In the genomic region with DNA sequence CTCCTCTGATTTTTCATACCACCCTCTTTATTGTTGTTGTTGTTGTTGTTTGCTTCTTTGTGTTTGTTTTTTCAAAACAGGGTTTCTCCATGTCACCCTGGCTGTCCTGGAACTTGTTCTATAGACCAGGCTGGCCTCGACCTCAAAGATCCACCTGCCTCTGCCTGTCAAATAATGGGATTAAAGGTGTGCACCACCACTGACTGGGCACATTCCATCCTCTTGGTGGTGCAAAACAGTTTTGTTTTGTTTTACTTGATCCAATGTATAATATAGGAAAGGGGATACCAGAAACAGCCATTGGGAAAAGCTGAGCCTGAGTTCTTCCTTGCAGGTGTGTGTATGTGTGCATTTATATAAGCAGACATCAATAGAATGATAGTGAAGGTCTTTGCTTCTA, we compare ENCODE assay signal across 26 mouse cellular contexts. TPM values are rescaled to one million over a fixed set of nuclear protein-coding genes. Genes with fewer than 3 reads are reported as not detected.
A peak's percentile ranks its signal among the peaks of the same experiment; 100 is the strongest.
DNase-seq lines count a peak whose midpoint lies in the region; ATAC-seq and TF ChIP-seq lines count a peak whose summit lies in the region.
"Had no signal": no experiment of that assay in that cellular context is flagged by ENCODE, and none has a peak within 500 bp of the region (broad histone marks: within the 10 kb centered on the region; RNA-seq: fewer than 3 reads in every experiment).

No protein-coding gene starts in this region.

- TF ChIP-seq POLR2A in myocyte (IDR thresholded peaks at IDR 0.05; ENCODE audit: insufficient read length, low read depth) = no peak

- ATAC-seq in hindbrain, embryonic 12.5 days (ENCODE audit: low FRiP score) = no peak
- no peak for ATAC-seq in hindbrain, embryonic 16.5 days
- ATAC-seq in kidney, postnatal 0 days (replicated peaks; ENCODE audit: low FRiP score, low read depth) = no peak
- no peak for ATAC-seq in erythroid progenitor cell, adult 5-6 weeks (replicated peaks; ENCODE audit: low FRiP score, poor library complexity, severe bottlenecking)
- ATAC-seq: inflammation-experienced regulatory T-cells, adult 6 months had no signal

- no peak for DNase-seq in kidney, postnatal 0 days (ENCODE audit: low spot score)
- DNase-seq in kidney, adult 9 months = no peak
- DNase-seq in ZHBTc4 (ENCODE audit: low read depth, low spot score) = peak; percentile 21
- no peak for DNase-seq in cerebellum, adult 11 months
- DNase-seq: adrenal gland, postnatal 36 days; cerebellum, adult 18-20 months; cerebellum, postnatal 25 days; embryo, embryonic 11 days; heart, adult 11 months; heart, postnatal 14 days; lung, postnatal 10 days; midbrain, embryonic 14.5 days; right cerebral cortex, adult 18-20 months; thymus, postnatal 25 days had no signal

- H3K9ac ChIP-seq in hindbrain, embryonic 12.5 days = no peak overlapping the region
- H3K9ac ChIP-seq in hindbrain, embryonic 16.5 days (ENCODE audit: low read depth, low read length) = no peak overlapping the region
- H3K9ac ChIP-seq in kidney, postnatal 0 days (ENCODE audit: low read depth, low read length) = no peak overlapping the region
- H3K9ac ChIP-seq: heart, embryonic 12.5 days had no signal

- peaks cover 21% of the 10 kb centered on the region; the same call in 1 of the 2 replicates for H3K4me1 ChIP-seq in hindbrain, embryonic 12.5 days
- H3K4me1 ChIP-seq in hindbrain, embryonic 16.5 days (ENCODE audit: control insufficient read depth, insufficient read depth, low read depth, low read length) = no peaks in the 10 kb centered on the region; the same call in none of the 2 replicates
- H3K4me1 ChIP-seq in kidney, postnatal 0 days (replicated peaks; ENCODE audit: insufficient read depth, low read length) = peaks cover 77% of the 10 kb centered on the region
- H3K4me1 ChIP-seq: megakaryocyte, embryonic 14.5 days had no signal

- H3K9me3 ChIP-seq in hindbrain, embryonic 12.5 days (replicated peaks) = no peaks in the 10 kb centered on the region
- H3K9me3 ChIP-seq in hindbrain, embryonic 16.5 days (ENCODE audit: control insufficient read depth, low read length) = no peaks in the 10 kb centered on the region
- no peaks in the 10 kb centered on the region for H3K9me3 ChIP-seq in kidney, postnatal 0 days (replicated peaks; ENCODE audit: low read length)
- H3K9me3 ChIP-seq: heart, embryonic 12.5 days had no signal

- 15% methylated on average over 1 of the region's 1 CpGs for WGBS in hindbrain, embryonic 12.5 days
- 18% methylated on average over 1 of the region's 1 CpGs for WGBS in hindbrain, embryonic 16.5 days
- 77% methylated on average over 1 of the region's 1 CpGs for WGBS in kidney, postnatal 0 days

- no peak overlapping the region for H3K4me3 ChIP-seq in hindbrain, embryonic 12.5 days
- H3K4me3 ChIP-seq in hindbrain, embryonic 16.5 days (ENCODE audit: low read length) = no peak overlapping the region
- H3K4me3 ChIP-seq in kidney, postnatal 0 days (replicated peaks; ENCODE audit: low read depth, low read length) = no peak overlapping the region
- H3K4me3 ChIP-seq in myocyte = no peak overlapping the region
- H3K4me3 ChIP-seq: heart, embryonic 12.5 days; layer of hippocampus, adult 2 months; left cerebral cortex, adult 2 months; megakaryocyte, embryonic 14.5 days had no signal

- peaks cover 99% of the 10 kb centered on the region for H3K27me3 ChIP-seq in hindbrain, embryonic 12.5 days
- peaks cover 44% of the 10 kb centered on the region for H3K27me3 ChIP-seq in hindbrain, embryonic 16.5 days (replicated peaks; ENCODE audit: control insufficient read depth, insufficient read depth, low read length)
- no peaks in the 10 kb centered on the region for H3K27me3 ChIP-seq in kidney, postnatal 0 days (ENCODE audit: insufficient read depth, low read length)
- no peaks in the 10 kb centered on the region for H3K27me3 ChIP-seq in myocyte (ENCODE audit: control insufficient read depth, insufficient read depth, insufficient read length)

- H3K4me2 ChIP-seq in hindbrain, embryonic 12.5 days (replicated peaks) = peak overlapping the region; percentile 66; the same call in 1 of the 2 replicates
- no peak overlapping the region for H3K4me2 ChIP-seq in hindbrain, embryonic 16.5 days (ENCODE audit: low read length)
- H3K4me2 ChIP-seq in kidney, postnatal 0 days (ENCODE audit: low read length) = no peak overlapping the region
- no peak overlapping the region for H3K4me2 ChIP-seq in myocyte (ENCODE audit: low read depth)
- H3K4me2 ChIP-seq: heart, embryonic 12.5 days; liver, embryonic 11.5 days had no signal

- no peaks in the 10 kb centered on the region for H3K79me2 ChIP-seq in myocyte (ENCODE audit: control insufficient read depth, insufficient read depth)

- peak overlapping the region; percentile 87; the same call in 1 of the 2 replicates for H3K27ac ChIP-seq in hindbrain, embryonic 12.5 days
- H3K27ac ChIP-seq in hindbrain, embryonic 16.5 days (ENCODE audit: low read depth, low read length) = no peak overlapping the region
- H3K27ac ChIP-seq in kidney, postnatal 0 days = no peak overlapping the region
- H3K27ac ChIP-seq: layer of hippocampus, adult 2 months; left cerebral cortex, adult 2 months had no signal

- H3K36me3 ChIP-seq in hindbrain, embryonic 12.5 days = no peaks in the 10 kb centered on the region
- H3K36me3 ChIP-seq in hindbrain, embryonic 16.5 days (ENCODE audit: control insufficient read depth, insufficient read depth, low read length) = no peaks in the 10 kb centered on the region
- 0 out of 2 replicates have a peak, but pooled peaks cover 3% of the 10 kb centered on the region for H3K36me3 ChIP-seq in kidney, postnatal 0 days (ENCODE audit: insufficient read depth, low read length)
- no peaks in the 10 kb centered on the region for H3K36me3 ChIP-seq in myocyte (ENCODE audit: control insufficient read depth, insufficient read depth)
- H3K36me3 ChIP-seq: G1E; heart, embryonic 12.5 days had no signal

- TF ChIP-seq CTCF in kidney, postnatal 0 days (IDR thresholded peaks at IDR 0.05; ENCODE audit: low read depth) = peak; percentile 50

- H3ac ChIP-seq in myocyte (ENCODE audit: control insufficient read depth, insufficient read length) = no peak overlapping the region

TF ChIP-seq in myocyte, 11 proteins besides CTCF, POLR2A, EP300 and RAD21:
- TF ChIP-seq MYOG (IDR thresholded peaks at IDR 0.05; ENCODE audit: control insufficient read depth in 1 of 3, insufficient read depth in 1 of 3, insufficient read length in 2 of 3, low read depth in 2 of 3) (no peak), SRF (IDR thresholded peaks at IDR 0.05; ENCODE audit: control insufficient read depth, insufficient read length, low read depth) (no peak), USF1 (IDR thresholded peaks at IDR 0.05; ENCODE audit: low read depth) (no peak), MYOD1 (IDR thresholded peaks at IDR 0.05; ENCODE audit: control insufficient read depth in 1 of 3, insufficient read length in 2 of 3, low read depth in 2 of 3) (peak in 2 of 3 experiments; percentile 21 to 64), MAX (IDR thresholded peaks at IDR 0.05; ENCODE audit: low read depth) (no peak), TCF12 (IDR thresholded peaks at IDR 0.05; ENCODE audit: insufficient read depth, poor library complexity, severe bottlenecking) (no peak)

RNA-seq across cellular contexts. Expression of a gene that starts 5.1 kb away (rescaled TPM):
- polyA plus RNA-seq in hindbrain, embryonic 12.5 days (2016; fragmentation: Nextera tagmentation; extraction: Ambion mirVana) = 6.9 and 12.5 TPM in 2 replicates
- polyA plus RNA-seq in hindbrain, embryonic 16.5 days (2015; fragmentation: Nextera tagmentation; extraction: Ambion mirVana) = 5.6 and 8.8 TPM in 2 replicates
- 1.6 and 2.2 TPM in 2 replicates for polyA plus RNA-seq in kidney, postnatal 0 days (2015; fragmentation: Nextera tagmentation; extraction: Ambion mirVana)
- 1.4 TPM for polyA plus RNA-seq in myocyte (2012; fragmentation: generic; extraction: Trizol)
- not detected in 2 replicates for total RNA-seq in erythroid progenitor cell, adult 5-6 weeks (2015; ENCODE audit: low replicate concordance)
- not detected in 2 replicates for total RNA-seq in erythroid progenitor cell, adult 5-6 weeks (2017; ENCODE audit: low replicate concordance)
- total RNA-seq: G1E; layer of hippocampus, adult 2 months; left cerebral cortex, adult 2 months had no signal
- polyA plus RNA-seq: G1E; inflammation-experienced regulatory T-cells, adult 6 months; midbrain, embryonic 14.5 days had no signal

RNA-seq across cellular contexts. Expression of a gene that starts 9.2 kb away (rescaled TPM):
- polyA plus RNA-seq in hindbrain, embryonic 12.5 days (2016; fragmentation: Nextera tagmentation; extraction: Ambion mirVana) = 5.6 and 6.9 TPM in 2 replicates
- polyA plus RNA-seq in hindbrain, embryonic 16.5 days (2015; fragmentation: Nextera tagmentation; extraction: Ambion mirVana) = 3.4 and 3.6 TPM in 2 replicates
- polyA plus RNA-seq in kidney, postnatal 0 days (2015; fragmentation: Nextera tagmentation; extraction: Ambion mirVana) = 1.3 TPM in 2 replicates
- polyA plus RNA-seq in myocyte (2012; fragmentation: generic; extraction: Trizol) = 0.11 TPM
- not detected in 2 replicates for total RNA-seq in erythroid progenitor cell, adult 5-6 weeks (2015; ENCODE audit: low replicate concordance)
- total RNA-seq in erythroid progenitor cell, adult 5-6 weeks (2017; ENCODE audit: low replicate concordance) = not detected in 2 replicates
- total RNA-seq: layer of hippocampus, adult 2 months; left cerebral cortex, adult 2 months had no signal
- polyA plus RNA-seq: G1E; inflammation-experienced regulatory T-cells, adult 6 months; midbrain, embryonic 14.5 days had no signal

RNA-seq across cellular contexts. Expression of a gene that starts 17.9 kb away (rescaled TPM):
- 53.4 and 82.9 TPM in 2 replicates for polyA plus RNA-seq in hindbrain, embryonic 12.5 days (2016; fragmentation: Nextera tagmentation; extraction: Ambion mirVana)
- polyA plus RNA-seq in hindbrain, embryonic 16.5 days (2015; fragmentation: Nextera tagmentation; extraction: Ambion mirVana) = 85.9 and 106 TPM in 2 replicates
- polyA plus RNA-seq in kidney, postnatal 0 days (2015; fragmentation: Nextera tagmentation; extraction: Ambion mirVana) = 9.7 and 10.4 TPM in 2 replicates
- polyA plus RNA-seq in myocyte (2012; fragmentation: generic; extraction: Trizol) = 1.6 TPM
- not detected in 2 replicates for total RNA-seq in erythroid progenitor cell, adult 5-6 weeks (2015; ENCODE audit: low replicate concordance)
- total RNA-seq in erythroid progenitor cell, adult 5-6 weeks (2017; ENCODE audit: low replicate concordance) = not detected in 2 replicates
- total RNA-seq: layer of hippocampus, adult 2 months; left cerebral cortex, adult 2 months had no signal
- polyA plus RNA-seq: G1E; inflammation-experienced regulatory T-cells, adult 6 months; midbrain, embryonic 14.5 days had no signal

RNA-seq across cellular contexts. Expression of a gene that starts 21.9 kb away (rescaled TPM):
- 52.2 and 70.1 TPM in 2 replicates for polyA plus RNA-seq in hindbrain, embryonic 12.5 days (2016; fragmentation: Nextera tagmentation; extraction: Ambion mirVana)
- 20.3 and 22.5 TPM in 2 replicates for polyA plus RNA-seq in hindbrain, embryonic 16.5 days (2015; fragmentation: Nextera tagmentation; extraction: Ambion mirVana)
- polyA plus RNA-seq in kidney, postnatal 0 days (2015; fragmentation: Nextera tagmentation; extraction: Ambion mirVana) = 2.3 and 2.4 TPM in 2 replicates
- 0.32 TPM for polyA plus RNA-seq in myocyte (2012; fragmentation: generic; extraction: Trizol)
- not detected in 2 replicates for total RNA-seq in erythroid progenitor cell, adult 5-6 weeks (2015; ENCODE audit: low replicate concordance)
- not detected in 2 replicates for total RNA-seq in erythroid progenitor cell, adult 5-6 weeks (2017; ENCODE audit: low replicate concordance)
- total RNA-seq: G1E; layer of hippocampus, adult 2 months; left cerebral cortex, adult 2 months had no signal
- polyA plus RNA-seq: G1E; inflammation-experienced regulatory T-cells, adult 6 months had no signal

RNA-seq across cellular contexts. Expression of a gene that starts 22.0 kb away (rescaled TPM):
- 18.7 and 20.5 TPM in 2 replicates for polyA plus RNA-seq in hindbrain, embryonic 12.5 days (2016; fragmentation: Nextera tagmentation; extraction: Ambion mirVana)
- polyA plus RNA-seq in hindbrain, embryonic 16.5 days (2015; fragmentation: Nextera tagmentation; extraction: Ambion mirVana) = 9.4 and 9.9 TPM in 2 replicates
- 2.8 and 3.0 TPM in 2 replicates for polyA plus RNA-seq in kidney, postnatal 0 days (2015; fragmentation: Nextera tagmentation; extraction: Ambion mirVana)
- 0.88 TPM for polyA plus RNA-seq in myocyte (2012; fragmentation: generic; extraction: Trizol)
- not detected in 2 replicates for total RNA-seq in erythroid progenitor cell, adult 5-6 weeks (2015; ENCODE audit: low replicate concordance)
- total RNA-seq in erythroid progenitor cell, adult 5-6 weeks (2017; ENCODE audit: low replicate concordance) = not detected in 2 replicates
- total RNA-seq: heart, postnatal 14 days; layer of hippocampus, adult 2 months; left cerebral cortex, adult 2 months had no signal
- polyA plus RNA-seq: embryonic facial prominence, embryonic 14.5 days; G1E; heart, embryonic 12.5 days; inflammation-experienced regulatory T-cells, adult 6 months; midbrain, embryonic 14.5 days had no signal
